Mouse (Mus musculus): ENCODE measurements around the gene Spindoc.

DNA sequence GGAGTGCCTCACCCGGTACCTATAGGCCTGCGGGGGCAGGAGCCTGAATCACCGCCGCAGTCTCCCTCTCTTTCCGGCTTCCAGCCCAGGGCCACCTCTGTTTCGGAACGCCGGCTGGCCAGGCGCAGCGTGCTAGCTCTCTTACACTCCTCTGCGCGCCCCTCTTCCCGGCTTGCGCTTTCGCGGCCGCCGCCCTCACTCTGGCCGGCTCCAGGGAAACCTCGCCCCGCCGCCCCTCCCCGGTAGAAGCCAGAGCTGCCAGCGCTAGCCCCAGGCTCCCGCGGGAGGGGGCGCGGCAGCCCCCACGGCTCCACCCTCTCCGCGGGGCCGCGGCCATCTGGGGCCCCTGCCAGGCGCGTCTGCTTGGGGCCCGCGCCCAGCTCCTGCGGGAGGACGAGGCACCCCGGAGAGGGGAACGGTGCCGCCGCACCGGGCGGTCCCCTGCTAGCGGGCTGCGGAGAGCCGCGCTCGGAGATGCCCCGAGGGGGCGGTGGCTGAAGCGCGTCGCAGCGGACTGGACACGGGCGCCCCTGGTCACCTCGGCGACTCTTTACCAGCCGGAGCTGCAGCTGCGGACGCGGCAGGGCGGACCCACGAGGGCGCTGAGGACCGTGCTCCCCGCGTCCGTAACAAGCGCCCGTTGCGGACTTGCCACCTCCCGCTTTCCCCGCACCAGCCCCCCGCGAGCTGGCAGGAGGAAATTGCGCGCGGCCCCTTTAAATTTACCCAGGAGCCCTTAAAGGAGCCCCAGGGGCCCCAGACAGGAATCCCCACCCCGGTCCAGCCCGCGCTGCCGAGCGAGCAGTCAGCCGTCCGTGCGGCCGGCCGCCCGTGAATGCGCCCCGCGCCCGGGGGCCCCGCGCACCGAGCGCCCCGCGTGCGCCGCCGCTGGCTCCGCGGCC is 34.3 kb upstream of the Spindoc start, which contains the start of gene 2700081O15Rik:
- TF ChIP-seq CTCF (IDR thresholded peaks at IDR 0.05; ENCODE audit: low read depth), result no peak
- TF ChIP-seq EP300 (IDR thresholded peaks at IDR 0.05; ENCODE audit: low read depth), result no peak
